Mouse (Mus musculus): Measurements from ENCODE around the gene Atpaf1.

- TF ChIP-seq POLR2A (IDR thresholded peaks at IDR 0.05; ENCODE audit: borderline replicate concordance, control insufficient read depth, low read depth, low read length) (no peak), CTCF (IDR thresholded peaks at IDR 0.05; ENCODE audit: control insufficient read depth, insufficient read depth, low read length) (no peak)
Observed at GRCm38 (mm10) chr4:115835576-115835975, 51.0 kb downstream of the Atpaf1 start.
